Mouse (Mus musculus): ENCODE data around the gene Ppp1r12b. TPM values are rescaled to one million over a fixed set of nuclear protein-coding genes. Genes with fewer than 3 reads are reported as not detected.

The Ppp1r12b gene
- total and polyA plus RNA-seq, 3 experiments: 0.64 to 1.8 (median 1.6) TPM

- Histone ChIP-seq H3K9ac (ENCODE audit: insufficient read depth, low read depth) (no peak overlapping the region), H3K27me3 (replicated peaks) (peaks cover 9% of the 10 kb centered on the region), H3K79me2 (replicated peaks; ENCODE audit: control insufficient read depth, extremely low read depth, insufficient read depth, poor library complexity, severe bottlenecking) (no peaks in the 10 kb centered on the region), H3K9me3 (replicated peaks; ENCODE audit: low read length) (no peaks in the 10 kb centered on the region), H3K36me3 (replicated peaks in 1 of 2; ENCODE audit: control insufficient read depth in 1 of 2, insufficient read depth in 1 of 2, low read length in 1 of 2) (no peaks in the 10 kb centered on the region), H3K27ac (ENCODE audit: insufficient read depth, low read depth) (no peak overlapping the region), H3K4me3 (replicated peaks in 1 of 3; ENCODE audit: low read depth in 2 of 3, low read length in 2 of 3, poor library complexity in 1 of 3) (no peak overlapping the region), H3K4me1 (ENCODE audit: control insufficient read depth in 1 of 2, insufficient read depth in 2 of 2) (peaks cover 0 to 16% of the 10 kb centered on the region in 2 experiments; a peak in 3 of 4 replicates), H3K4me2 (ENCODE audit: insufficient read depth, low read depth, poor library complexity, severe bottlenecking) (no peak overlapping the region)
- no peak for TF ChIP-seq EP300 (IDR thresholded peaks at IDR 0.05; ENCODE audit: low read length)
- no peak for TF ChIP-seq ZC3H11A (IDR thresholded peaks at IDR 0.05; ENCODE audit: low read depth, low read length)
- TF ChIP-seq GABPA (IDR thresholded peaks at IDR 0.05; ENCODE audit: insufficient replicate concordance, low read depth, low read length): no peak
- TF ChIP-seq MXI1 (IDR thresholded peaks at IDR 0.05; ENCODE audit: low read depth, low read length): no peak
- TF ChIP-seq POLR2AphosphoS2 (IDR thresholded peaks at IDR 0.05; ENCODE audit: low read depth, low read length): no peak
- TF ChIP-seq SMC3 (IDR thresholded peaks at IDR 0.05; ENCODE audit: low read depth, low read length): no peak
- no peak for TF ChIP-seq HCFC1 (IDR thresholded peaks at IDR 0.05; ENCODE audit: low read depth, low read length)
- dilution Hi-C loops (cut with MboI; ENCODE audit: extremely low pct_ligation_motif_present, extremely low pct_unique_long_range_greater_than_20kb, low sequenced_read_pairs): no loop called here
- in situ Hi-C loops (cut with MboI; ENCODE audit: low pct_ligation_motif_present, low pct_unique_long_range_greater_than_20kb, low sequenced_read_pairs): no loop called here
- DNase-seq (ENCODE audit: extremely low read depth): no peak
These were observed 41.8 kb upstream of the Ppp1r12b start for GRCm38 (mm10) chr1:134997568-134997967.

DNA sequence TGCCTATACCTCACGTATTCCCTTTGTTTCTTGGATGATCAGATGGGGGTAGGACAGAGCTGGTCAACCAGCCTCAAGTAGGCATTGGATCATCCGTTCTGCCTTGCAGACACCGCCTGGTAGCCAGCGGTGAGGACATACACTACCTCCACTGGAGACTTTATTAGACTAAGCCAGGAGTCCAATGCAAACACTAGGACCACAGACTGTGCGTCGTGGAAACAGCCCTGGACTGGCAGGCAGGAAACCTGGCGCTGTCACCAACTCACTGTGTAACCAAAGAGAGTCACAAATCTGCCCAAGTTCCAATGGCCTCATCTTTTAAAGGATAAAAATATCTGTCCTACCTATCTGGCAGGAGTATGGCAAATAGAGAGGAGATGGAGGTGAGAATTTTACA is 40.7 kb upstream of the Ppp1r12b start:
- in situ Hi-C loops (cut with MboI; ENCODE audit: low pct_ligation_motif_present, low pct_unique_long_range_greater_than_20kb, low sequenced_read_pairs): no loop called here
- Histone ChIP-seq H3K9me3 (replicated peaks; ENCODE audit: low read length) (no peaks in the 10 kb centered on the region), H3K79me2 (replicated peaks; ENCODE audit: control insufficient read depth, extremely low read depth, insufficient read depth, poor library complexity, severe bottlenecking) (no peaks in the 10 kb centered on the region), H3K27ac (ENCODE audit: insufficient read depth, low read depth) (no peak overlapping the region), H3K27me3 (replicated peaks) (peaks cover 10% of the 10 kb centered on the region), H3K4me1 (ENCODE audit: control insufficient read depth in 1 of 2, insufficient read depth in 2 of 2) (peaks cover 2 to 26% of the 10 kb centered on the region in 2 experiments; a peak in 3 of 4 replicates), H3K4me3 (replicated peaks in 1 of 3; ENCODE audit: low read depth in 2 of 3, low read length in 2 of 3, poor library complexity in 1 of 3) (no peak overlapping the region), H3K9ac (ENCODE audit: insufficient read depth, low read depth) (no peak overlapping the region), H3K36me3 (replicated peaks in 1 of 2; ENCODE audit: control insufficient read depth in 1 of 2, insufficient read depth in 1 of 2, low read length in 1 of 2) (no peaks in the 10 kb centered on the region), H3K4me2 (ENCODE audit: insufficient read depth, low read depth, poor library complexity, severe bottlenecking) (no peak overlapping the region)
- TF ChIP-seq TBP (conservative IDR thresholded peaks at IDR 0.05; ENCODE audit: low read depth, low read length) (no peak), ZMIZ1 (IDR thresholded peaks at IDR 0.05; ENCODE audit: low read depth, low read length) (no peak), NELFE (IDR thresholded peaks at IDR 0.05; ENCODE audit: low read depth, low read length) (no peak), RCOR1 (conservative IDR thresholded peaks at IDR 0.05; ENCODE audit: low read depth, low read length) (no peak), USF1 (IDR thresholded peaks at IDR 0.05; ENCODE audit: low read depth, low read length) (no peak), MXI1 (IDR thresholded peaks at IDR 0.05; ENCODE audit: low read depth, low read length) (no peak), ZNF384 (IDR thresholded peaks at IDR 0.05; ENCODE audit: low read depth, low read length) (no peak), E2F4 (IDR thresholded peaks at IDR 0.05; ENCODE audit: insufficient replicate concordance, low read depth, low read length) (no peak), TCF12 (IDR thresholded peaks at IDR 0.05; ENCODE audit: low read depth, low read length) (no peak), IRF4 (IDR thresholded peaks at IDR 0.05; ENCODE audit: low read depth, low read length) (no peak), USF2 (conservative IDR thresholded peaks at IDR 0.05; ENCODE audit: low read depth, low read length) (no peak), NRF1 (IDR thresholded peaks at IDR 0.05; ENCODE audit: low read depth, low read length) (no peak), CHD1 (IDR thresholded peaks at IDR 0.05; ENCODE audit: low read depth, low read length) (no peak)
- DNase-seq (ENCODE audit: extremely low read depth): no peak
- dilution Hi-C loops (cut with MboI; ENCODE audit: extremely low pct_ligation_motif_present, extremely low pct_unique_long_range_greater_than_20kb, low sequenced_read_pairs): no loop called here

Measured in CH12.LX (cell line).